Mouse (Mus musculus): ENCODE results near the gene Cacna1g. TPM values are rescaled to one million over a fixed set of nuclear protein-coding genes. Genes with fewer than 3 reads are reported as not detected.
"Not testable (repeated sequence)": the region's sequence is repeated elsewhere in the genome, so short reads cannot be mapped to it uniquely, and the experiment has no call there.

Gene Cacna1g
- polyA plus RNA-seq, 1 experiment from 2014 or later = 21.0 TPM

DNA sequence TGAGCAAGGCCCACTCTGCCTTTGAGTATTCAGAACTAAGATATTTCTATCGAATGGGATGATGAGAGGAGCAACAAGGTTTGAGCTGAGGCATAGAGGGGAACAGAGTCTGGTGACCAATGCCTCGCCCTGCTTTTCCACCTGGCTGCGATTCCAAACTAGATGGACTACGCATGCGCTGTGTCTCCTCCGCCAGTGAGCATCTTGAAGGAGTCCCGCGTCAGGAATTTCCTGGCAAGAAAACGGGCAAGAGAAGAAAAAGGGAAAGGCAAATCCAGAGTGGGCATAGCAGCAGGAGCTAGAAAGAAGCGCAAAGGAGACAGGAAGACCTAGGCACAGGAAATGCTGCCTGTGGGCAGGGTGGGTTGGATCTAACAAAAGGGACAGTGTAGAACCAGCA lies 70.2 kb downstream of the Cacna1g start:
- Histone ChIP-seq H3K4me1 (ENCODE audit: control insufficient read depth, insufficient read depth, low read length) (peaks cover 14% of the 10 kb centered on the region), H3K4me3 (ENCODE audit: low read depth, low read length) (no peak overlapping the region), H3K9ac (ENCODE audit: low read length) (no peak overlapping the region), H3K4me2 (ENCODE audit: low read depth, severe bottlenecking) (no peak overlapping the region), H3K9me3 (ENCODE audit: control insufficient read depth, low read length) (no peaks in the 10 kb centered on the region), H3K27me3 (ENCODE audit: control insufficient read depth, insufficient read depth, low read length) (no peaks in the 10 kb centered on the region), H3K27ac (replicated peaks; ENCODE audit: low read depth, low read length) (no peak overlapping the region), H3K36me3 (ENCODE audit: control insufficient read depth, insufficient read depth, low read length) (no peaks in the 10 kb centered on the region)
- 81% methylated on average over 10 of the region's 10 CpGs for WGBS
- no peak for ATAC-seq (ENCODE audit: insufficient number of reproducible peaks, low FRiP score, low TSS enrichment, low read depth)
- DNase-seq (ENCODE audit: low spot score) = no peak

DNA sequence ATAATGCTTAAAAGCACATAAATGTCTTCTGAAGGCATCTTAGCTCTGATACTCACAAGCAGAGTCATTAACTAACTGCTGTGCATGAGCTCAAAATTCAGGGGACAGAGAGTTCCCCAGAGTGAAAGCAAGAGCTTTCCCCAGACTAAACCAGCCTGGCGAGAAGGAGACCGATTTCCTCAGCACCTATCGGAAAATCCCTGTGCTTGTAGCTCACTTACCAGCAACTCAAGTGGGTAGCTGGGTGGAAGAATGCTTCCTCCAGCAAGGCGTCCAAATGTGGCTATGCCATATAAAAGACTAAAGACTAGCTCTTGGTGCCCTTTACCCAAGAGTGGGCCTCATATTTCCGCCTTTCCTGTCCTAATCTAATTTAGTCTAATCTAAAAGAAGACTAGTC lies 71.3 kb downstream of the Cacna1g start:
- no peak overlapping the region for H3K4me3 ChIP-seq (ENCODE audit: low read depth, low read length)
- no peaks in the 10 kb centered on the region for H3K27me3 ChIP-seq (ENCODE audit: control insufficient read depth, insufficient read depth, low read length)
- H3K36me3 ChIP-seq (ENCODE audit: control insufficient read depth, insufficient read depth, low read length) = no peaks in the 10 kb centered on the region
- H3K4me1 ChIP-seq (ENCODE audit: control insufficient read depth, insufficient read depth, low read length) = peaks cover 11% of the 10 kb centered on the region
- no peak overlapping the region for H3K27ac ChIP-seq (replicated peaks; ENCODE audit: low read depth, low read length)
- H3K4me2 ChIP-seq (ENCODE audit: low read depth, severe bottlenecking) = no peak overlapping the region
- 84% methylated on average over 5 of the region's 5 CpGs for WGBS
- DNase-seq (ENCODE audit: low spot score) (no peak), ATAC-seq (ENCODE audit: insufficient number of reproducible peaks, low FRiP score, low TSS enrichment, low read depth) (no peak)
- no peaks in the 10 kb centered on the region for H3K9me3 ChIP-seq (ENCODE audit: control insufficient read depth, low read length)
- H3K9ac ChIP-seq (ENCODE audit: low read length) = no peak overlapping the region

GRCm38 (mm10) chr11:94402029-94402428 lies 72.0 kb downstream of the Cacna1g start:
- H3K9ac ChIP-seq (ENCODE audit: low read length); H3K4me2 ChIP-seq (ENCODE audit: low read depth, severe bottlenecking); H3K4me3 ChIP-seq (ENCODE audit: low read depth, low read length); H3K9me3 ChIP-seq (ENCODE audit: control insufficient read depth, low read length); H3K27me3 ChIP-seq (ENCODE audit: control insufficient read depth, insufficient read depth, low read length); DNase-seq (ENCODE audit: low spot score); H3K27ac ChIP-seq (replicated peaks; ENCODE audit: low read depth, low read length); H3K4me1 ChIP-seq (ENCODE audit: control insufficient read depth, insufficient read depth, low read length); H3K36me3 ChIP-seq (ENCODE audit: control insufficient read depth, insufficient read depth, low read length); ATAC-seq (ENCODE audit: insufficient number of reproducible peaks, low FRiP score, low TSS enrichment, low read depth): not testable (repeated sequence)
- WGBS = 89% methylated on average over 4 of the region's 4 CpGs

DNA sequence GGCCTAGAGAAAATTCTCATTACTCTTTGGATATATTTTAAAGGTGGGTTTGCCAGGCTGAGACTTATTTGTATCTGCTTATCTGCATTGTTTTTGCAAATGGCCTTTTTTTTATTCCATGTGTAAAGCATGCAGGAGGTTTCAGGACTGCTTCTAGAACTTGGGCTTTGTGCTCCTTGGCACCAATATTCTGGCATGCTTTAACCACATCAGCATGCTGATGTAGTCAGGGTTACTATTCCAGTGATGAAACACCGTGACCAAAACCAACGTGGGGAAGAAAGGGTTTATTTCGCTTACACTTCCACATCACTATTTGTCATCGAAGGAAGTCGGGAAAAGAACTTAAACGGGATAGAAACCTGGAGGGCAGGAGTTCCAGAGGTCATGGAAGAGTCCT lies 73.0 kb downstream of the Cacna1g start:
- no peaks in the 10 kb centered on the region for H3K9me3 ChIP-seq (ENCODE audit: control insufficient read depth, low read length)
- H3K27me3 ChIP-seq (ENCODE audit: control insufficient read depth, insufficient read depth, low read length) = no peaks in the 10 kb centered on the region
- H3K4me3 ChIP-seq (ENCODE audit: low read depth, low read length) = no peak overlapping the region
- no peak overlapping the region for H3K9ac ChIP-seq (ENCODE audit: low read length)
- H3K27ac ChIP-seq (replicated peaks; ENCODE audit: low read depth, low read length) = no peak overlapping the region
- ATAC-seq (ENCODE audit: insufficient number of reproducible peaks, low FRiP score, low TSS enrichment, low read depth) = no peak
- H3K4me1 ChIP-seq (ENCODE audit: control insufficient read depth, insufficient read depth, low read length) = peaks cover 6% of the 10 kb centered on the region
- 73% methylated on average over 6 of the region's 6 CpGs for WGBS
- H3K36me3 ChIP-seq (ENCODE audit: control insufficient read depth, insufficient read depth, low read length) = no peaks in the 10 kb centered on the region
- no peak for DNase-seq (ENCODE audit: low spot score)
- no peak overlapping the region for H3K4me2 ChIP-seq (ENCODE audit: low read depth, severe bottlenecking)

DNA sequence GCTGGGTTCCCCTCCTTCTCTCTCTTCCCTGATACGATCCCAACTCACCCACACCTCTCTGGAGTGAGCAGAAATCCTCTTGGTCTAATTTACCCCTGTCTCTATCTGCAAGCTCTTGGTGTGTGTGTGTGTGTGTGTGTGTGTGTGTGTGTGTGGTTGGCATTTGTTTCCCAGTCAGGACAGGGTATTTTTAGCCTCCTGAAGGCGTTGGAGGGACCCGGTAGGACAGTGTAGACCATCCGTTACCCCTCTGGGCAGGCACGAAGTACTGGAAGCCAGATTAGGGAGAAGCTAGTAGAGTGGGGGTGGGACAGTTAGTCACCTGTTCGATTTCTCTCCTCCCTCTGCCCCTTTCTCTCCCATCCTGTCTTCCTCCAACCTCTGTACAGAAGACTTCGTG lies 79.9 kb downstream of the Cacna1g start:
- 83% methylated on average over 7 of the region's 7 CpGs for WGBS
- Histone ChIP-seq H3K9ac (ENCODE audit: low read length) (no peak overlapping the region), H3K4me1 (ENCODE audit: control insufficient read depth, insufficient read depth, low read length) (0 out of 2 replicates have a peak, but pooled peaks cover 2% of the 10 kb centered on the region), H3K4me2 (ENCODE audit: low read depth, severe bottlenecking) (no peak overlapping the region), H3K9me3 (ENCODE audit: control insufficient read depth, low read length) (no peaks in the 10 kb centered on the region), H3K27ac (replicated peaks; ENCODE audit: low read depth, low read length) (no peak overlapping the region), H3K36me3 (ENCODE audit: control insufficient read depth, insufficient read depth, low read length) (no peaks in the 10 kb centered on the region), H3K27me3 (ENCODE audit: control insufficient read depth, insufficient read depth, low read length) (0 out of 2 replicates have a peak, but pooled peaks cover 2% of the 10 kb centered on the region), H3K4me3 (ENCODE audit: low read depth, low read length) (no peak overlapping the region)
- ATAC-seq (ENCODE audit: insufficient number of reproducible peaks, low FRiP score, low TSS enrichment, low read depth) (no peak), DNase-seq (ENCODE audit: low spot score) (no peak)

GRCm38 (mm10) chr11:94393490-94393889 lies 80.5 kb downstream of the Cacna1g start:
- not testable (repeated sequence) for H3K36me3 ChIP-seq (ENCODE audit: control insufficient read depth, insufficient read depth, low read length); H3K9ac ChIP-seq (ENCODE audit: low read length); H3K4me1 ChIP-seq (ENCODE audit: control insufficient read depth, insufficient read depth, low read length); H3K9me3 ChIP-seq (ENCODE audit: control insufficient read depth, low read length); DNase-seq (ENCODE audit: low spot score); ATAC-seq (ENCODE audit: insufficient number of reproducible peaks, low FRiP score, low TSS enrichment, low read depth); H3K27ac ChIP-seq (replicated peaks; ENCODE audit: low read depth, low read length); H3K27me3 ChIP-seq (ENCODE audit: control insufficient read depth, insufficient read depth, low read length); H3K4me2 ChIP-seq (ENCODE audit: low read depth, severe bottlenecking); H3K4me3 ChIP-seq (ENCODE audit: low read depth, low read length)
- 77% methylated on average over 4 of the region's 4 CpGs for WGBS

DNA sequence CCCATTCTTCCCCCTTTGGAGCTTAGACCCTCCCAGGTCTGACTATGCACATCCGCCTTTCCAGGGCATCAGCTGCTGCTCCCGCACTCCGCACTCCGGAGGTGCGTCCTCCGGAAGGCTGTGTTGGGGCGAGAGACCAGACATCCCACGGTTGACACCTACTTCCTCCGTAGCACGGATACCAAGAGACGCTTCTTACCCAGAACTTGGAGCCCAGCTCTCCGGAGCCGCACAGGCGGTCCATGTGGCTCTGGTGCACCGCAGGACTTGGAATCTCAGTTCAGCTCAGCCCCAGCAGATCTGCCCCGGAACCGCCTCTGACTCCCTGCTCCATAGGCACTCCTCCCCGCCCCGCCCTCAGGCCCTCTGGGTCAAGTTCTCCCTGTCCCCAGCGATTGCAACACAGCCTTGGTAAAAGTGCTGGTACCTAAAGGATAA lies 81.3 kb downstream of the Cacna1g start, which contains the start of gene Abcc3:
Gene Abcc3 (minus strand): TSS at position 326 of the 438 bp plus-strand sequence.
- no peak within 1 kb of the TSS for H3K27ac ChIP-seq (replicated peaks; ENCODE audit: low read depth, low read length)
- no peaks in the 10 kb centered on the region for H3K9me3 ChIP-seq (ENCODE audit: control insufficient read depth, low read length)
- peak within 1 kb of the TSS; percentile 9; the same call in 1 of the 2 replicates for H3K4me3 ChIP-seq (ENCODE audit: low read depth, low read length)
- peak within 1 kb of the TSS; percentile 1; the same call in 1 of the 2 replicates for H3K9ac ChIP-seq (ENCODE audit: low read length)
- H3K36me3 ChIP-seq (ENCODE audit: control insufficient read depth, insufficient read depth, low read length) = no peaks in the 10 kb centered on the region
- H3K4me1 ChIP-seq (ENCODE audit: control insufficient read depth, insufficient read depth, low read length) = 0 out of 2 replicates have a peak, but pooled peaks cover 2% of the 10 kb centered on the region
- ATAC-seq (ENCODE audit: insufficient number of reproducible peaks, low FRiP score, low TSS enrichment, low read depth) (no peak), DNase-seq (ENCODE audit: low spot score) (peak; percentile 42)
- 5% methylated on average over 20 of the region's 20 CpGs for WGBS
- H3K4me2 ChIP-seq (ENCODE audit: low read depth, severe bottlenecking) = peak within 1 kb of the TSS; percentile 31; the same call in 1 of the 2 replicates
- 0 out of 2 replicates have a peak, but pooled peaks cover 2% of the 10 kb centered on the region for H3K27me3 ChIP-seq (ENCODE audit: control insufficient read depth, insufficient read depth, low read length)

GRCm38 (mm10) chr11:94391661-94392060 lies 82.3 kb downstream of the Cacna1g start:
- Histone ChIP-seq H3K4me1 (ENCODE audit: control insufficient read depth, insufficient read depth, low read length) (0 out of 2 replicates have a peak, but pooled peaks cover 2% of the 10 kb centered on the region), H3K4me2 (ENCODE audit: low read depth, severe bottlenecking) (no peak overlapping the region), H3K9ac (ENCODE audit: low read length) (no peak overlapping the region), H3K9me3 (ENCODE audit: control insufficient read depth, low read length) (no peaks in the 10 kb centered on the region), H3K27ac (replicated peaks; ENCODE audit: low read depth, low read length) (no peak overlapping the region), H3K36me3 (ENCODE audit: control insufficient read depth, insufficient read depth, low read length) (no peaks in the 10 kb centered on the region), H3K4me3 (ENCODE audit: low read depth, low read length) (no peak overlapping the region), H3K27me3 (ENCODE audit: control insufficient read depth, insufficient read depth, low read length) (0 out of 2 replicates have a peak, but pooled peaks cover 2% of the 10 kb centered on the region)
- ATAC-seq (ENCODE audit: insufficient number of reproducible peaks, low FRiP score, low TSS enrichment, low read depth) = no peak
- WGBS = 89% methylated on average over 10 of the region's 10 CpGs
- DNase-seq (ENCODE audit: low spot score) = no peak

DNA sequence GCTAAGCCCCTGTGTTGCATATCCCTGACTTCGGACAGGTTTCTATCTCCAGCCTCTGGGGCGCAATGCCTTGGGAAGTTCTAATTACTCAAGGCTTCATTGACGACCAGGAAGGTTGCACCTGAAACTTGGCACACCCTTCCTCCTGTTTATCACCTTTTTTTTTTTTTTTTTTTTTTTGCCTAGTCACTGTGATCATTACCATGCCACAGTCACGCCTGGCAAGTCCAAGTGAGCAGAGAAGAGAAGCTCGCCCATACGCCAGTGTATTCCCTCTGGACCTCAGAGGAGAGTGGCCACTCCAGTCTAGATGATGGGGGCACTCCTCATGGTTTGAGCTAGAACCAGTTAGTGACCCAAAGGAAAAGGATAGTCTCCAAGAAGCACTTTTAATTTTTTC lies 83.2 kb downstream of the Cacna1g start:
- 0 out of 2 replicates have a peak, but pooled peaks cover 2% of the 10 kb centered on the region for H3K27me3 ChIP-seq (ENCODE audit: control insufficient read depth, insufficient read depth, low read length)
- no peak overlapping the region for H3K9ac ChIP-seq (ENCODE audit: low read length)
- H3K9me3 ChIP-seq (ENCODE audit: control insufficient read depth, low read length) = no peaks in the 10 kb centered on the region
- H3K27ac ChIP-seq (replicated peaks; ENCODE audit: low read depth, low read length) = no peak overlapping the region
- 90% methylated on average over 6 of the region's 6 CpGs for WGBS
- H3K4me1 ChIP-seq (ENCODE audit: control insufficient read depth, insufficient read depth, low read length) = peaks cover 10% of the 10 kb centered on the region
- ATAC-seq (ENCODE audit: insufficient number of reproducible peaks, low FRiP score, low TSS enrichment, low read depth) (no peak), DNase-seq (ENCODE audit: low spot score) (no peak)
- no peaks in the 10 kb centered on the region for H3K36me3 ChIP-seq (ENCODE audit: control insufficient read depth, insufficient read depth, low read length)
- no peak overlapping the region for H3K4me2 ChIP-seq (ENCODE audit: low read depth, severe bottlenecking)
- H3K4me3 ChIP-seq (ENCODE audit: low read depth, low read length) = no peak overlapping the region
